Mouse (Mus musculus): ENCODE data around the gene Fbxo22.

DNA sequence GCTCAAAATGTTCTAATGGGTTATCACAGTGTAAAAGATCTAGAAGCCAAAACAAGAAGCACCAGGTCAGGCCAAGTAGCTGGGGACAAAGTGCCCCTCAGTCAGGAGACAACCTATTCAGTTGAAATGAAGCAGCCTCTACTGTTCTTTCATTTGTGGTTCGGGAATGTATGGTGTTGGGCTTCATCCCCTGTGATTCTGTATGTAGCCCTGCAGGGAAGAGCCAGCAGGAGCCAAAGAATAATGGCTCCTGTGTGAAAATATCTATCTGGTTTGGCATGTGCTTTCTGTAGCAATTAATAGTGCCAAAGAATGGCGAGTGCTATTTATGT, 301 bp upstream of the Fbxo22 start:
- TF ChIP-seq EP300 (IDR thresholded peaks at IDR 0.05; ENCODE audit: low read depth) (no peak), CTCF (IDR thresholded peaks at IDR 0.05; ENCODE audit: low read depth) (no peak)
